Mouse (Mus musculus) heart, embryonic 10.5 days (tissue): ENCODE data around the gene Utrn. TPM values are rescaled to one million over a fixed set of nuclear protein-coding genes. Genes with fewer than 3 reads are reported as not detected.

ENCODE experiments used
- DNase-seq: peaks from one replicate; pipeline ENCODE4 v3.0.0-alpha.2; 2017; ENCODE audit warnings: low spot score
- H3K27ac ChIP-seq: fragments of 300-500 bp; sonication (generic); 2 replicates; pipeline ENCODE4 v1.5.1; 2016; ENCODE audit warnings: mild to moderate bottlenecking
- H3K27me3 ChIP-seq: fragments of 300-500 bp; sonication (generic); 2 replicates; pipeline ENCODE4 v1.6.1; 2016; ENCODE audit warnings: mild to moderate bottlenecking; ENCODE audit not compliant: poor library complexity, insufficient read depth, severe bottlenecking
- H3K36me3 ChIP-seq: fragments of 300-500 bp; sonication (generic); 2 replicates; pipeline ENCODE4 v1.6.1; 2016; ENCODE audit warnings: mild to moderate bottlenecking, moderate library complexity
- H3K4me1 ChIP-seq: fragments of 300-500 bp; sonication (generic); 2 replicates; pipeline ENCODE4 v1.6.1; 2016; ENCODE audit warnings: mild to moderate bottlenecking
- H3K4me3 ChIP-seq: fragments of 300-500 bp; sonication (generic); 2 replicates; pipeline ENCODE4 v1.5.1; 2016; ENCODE audit warnings: mild to moderate bottlenecking, moderate library complexity
- H3K9me3 ChIP-seq: fragments of 300-500 bp; sonication (generic); 2 replicates; pipeline ENCODE4 v1.6.1; 2016; ENCODE audit warnings: mild to moderate bottlenecking, moderate library complexity
- WGBS: fragments of 180-500 bp; shearing (Covaris S2); methylation state at CpG from one replicate; pipeline ENCODE4 v1.1.7; 2016; 5-methylcytosine and 5-hydroxymethylcytosine counted together
- polyA plus RNA-seq: library from polyadenylated mRNA; unstranded; fragments of >200 nt; fragmentation: Nextera tagmentation; extraction: Ambion mirVana; gene quantifications from 2 replicates; pipeline ENCODE4 v1.2.1, GENCODE M21; 2016

Utrn gene
- polyA plus RNA-seq, 1 experiment from 2014 or later: 65.2 TPM

DNA sequence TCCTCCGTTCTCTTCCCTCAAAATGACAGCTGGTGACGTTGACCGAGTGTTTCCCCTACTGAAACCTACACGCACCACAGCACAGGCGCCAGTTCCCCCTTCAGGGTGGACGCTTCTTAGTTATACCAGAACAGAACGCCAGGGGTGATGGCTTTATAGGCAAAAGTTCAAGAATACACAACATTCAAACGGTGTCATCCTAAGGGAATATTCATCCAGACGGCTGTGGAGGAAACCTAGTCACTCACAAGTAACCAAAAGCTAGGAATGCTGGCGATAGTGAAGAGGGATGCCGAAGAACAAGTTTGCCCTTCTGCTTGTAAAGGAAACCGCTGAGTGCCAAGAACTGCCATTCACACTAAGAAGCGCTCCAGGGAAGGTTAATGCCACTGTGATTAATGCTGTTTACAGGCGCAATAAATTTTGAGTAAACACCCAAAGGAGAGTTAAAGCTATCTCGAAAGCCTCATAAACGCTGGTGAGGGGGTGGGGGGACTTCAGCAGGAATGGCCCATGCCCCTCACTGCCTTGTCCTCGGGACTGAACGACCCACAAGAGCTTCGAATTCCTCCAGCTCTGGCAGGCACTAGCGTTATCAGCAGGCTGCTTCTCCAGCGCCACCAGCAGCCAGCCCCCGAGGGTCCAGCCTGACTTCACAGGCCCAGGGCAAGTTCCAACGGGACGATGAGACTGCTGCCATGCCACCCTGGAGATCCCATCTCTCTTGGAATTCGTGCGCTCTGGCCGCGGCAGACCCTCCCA is 2.0 kb downstream of the Utrn start:
- H3K27ac ChIP-seq: peak overlapping the region; percentile 99
- H3K4me3 ChIP-seq: peak overlapping the region; percentile 84
- H3K4me1 ChIP-seq: peaks cover 24% of the 10 kb centered on the region
- H3K27me3 ChIP-seq: no peaks in the 10 kb centered on the region
- H3K9me3 ChIP-seq: no peaks in the 10 kb centered on the region
- no peaks in the 10 kb centered on the region for H3K36me3 ChIP-seq
- DNase-seq: peak; percentile 87
- WGBS: 3% methylated on average over 28 of the region's 28 CpGs

GRCm38 (mm10) chr10:12865201-12865600 is 4.0 kb downstream of the Utrn start:
- Histone ChIP-seq H3K27me3 (no peaks in the 10 kb centered on the region), H3K4me3 (no peak overlapping the region), H3K27ac (no peak overlapping the region), H3K4me1 (peaks cover 30% of the 10 kb centered on the region), H3K9me3 (no peaks in the 10 kb centered on the region), H3K36me3 (peaks cover 13% of the 10 kb centered on the region)
- WGBS: 89% methylated on average over 6 of the region's 6 CpGs
- no peak for DNase-seq

- Histone ChIP-seq H3K4me1 (peaks cover 27% of the 10 kb centered on the region), H3K27ac (no peak overlapping the region), H3K36me3 (peaks cover 23% of the 10 kb centered on the region), H3K4me3 (no peak overlapping the region), H3K9me3 (no peaks in the 10 kb centered on the region), H3K27me3 (no peaks in the 10 kb centered on the region)
- no peak for DNase-seq
- 86% methylated on average over 9 of the region's 9 CpGs for WGBS
Observed at GRCm38 (mm10) chr10:12863581-12863980, 5.6 kb downstream of the Utrn start.

- no peaks in the 10 kb centered on the region for H3K9me3 ChIP-seq
- 66% methylated on average over 8 of the region's 8 CpGs for WGBS
Observed at GRCm38 (mm10) chr10:12862047-12862446, 7.1 kb downstream of the Utrn start.

GRCm38 (mm10) chr10:12861381-12861780 is 7.8 kb downstream of the Utrn start:
- no peaks in the 10 kb centered on the region for H3K9me3 ChIP-seq
- H3K27me3 ChIP-seq: no peaks in the 10 kb centered on the region
- WGBS: 80% methylated on average over 2 of the region's 2 CpGs
- no peak overlapping the region for H3K4me3 ChIP-seq
- DNase-seq: no peak
- H3K36me3 ChIP-seq: peaks cover 25% of the 10 kb centered on the region
- H3K4me1 ChIP-seq: peaks cover 17% of the 10 kb centered on the region
- no peak overlapping the region for H3K27ac ChIP-seq

More at GRCm38 (mm10) chr10:12862047-12862446, 7.1 kb downstream of the Utrn start:
- Histone ChIP-seq H3K4me3 (no peak overlapping the region), H3K36me3 (peaks cover 25% of the 10 kb centered on the region), H3K4me1 (peaks cover 24% of the 10 kb centered on the region), H3K27ac (no peak overlapping the region), H3K27me3 (no peaks in the 10 kb centered on the region)
- no peak for DNase-seq

GRCm38 (mm10) chr10:12860765-12861164 is 8.4 kb downstream of the Utrn start:
- H3K9me3 ChIP-seq: no peaks in the 10 kb centered on the region
- peaks cover 18% of the 10 kb centered on the region for H3K4me1 ChIP-seq
- WGBS: 85% methylated on average over 4 of the region's 4 CpGs
- no peak overlapping the region for H3K4me3 ChIP-seq
- no peak for DNase-seq
- no peaks in the 10 kb centered on the region for H3K27me3 ChIP-seq
- H3K27ac ChIP-seq: no peak overlapping the region
- H3K36me3 ChIP-seq: peaks cover 26% of the 10 kb centered on the region

DNA sequence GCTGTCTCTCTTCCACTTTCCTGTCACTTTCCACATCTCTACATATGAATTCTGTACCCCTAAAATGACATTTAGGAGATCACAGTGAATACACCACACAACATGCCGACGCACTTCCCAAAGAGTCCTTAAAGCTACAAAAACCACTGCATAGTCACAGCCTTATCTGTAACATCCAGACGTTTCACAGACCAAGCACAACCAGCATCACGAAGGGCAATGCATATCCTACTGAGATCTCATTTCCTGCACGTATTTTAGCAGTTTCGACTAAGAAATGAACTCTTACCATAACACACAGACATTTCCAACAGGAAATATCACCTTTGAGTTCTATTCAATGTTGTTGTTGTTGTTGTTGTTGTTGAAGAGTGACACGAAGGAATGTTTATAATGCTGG is 8.8 kb downstream of the Utrn start:
- Histone ChIP-seq H3K27ac (no peak overlapping the region), H3K9me3 (no peaks in the 10 kb centered on the region), H3K27me3 (no peaks in the 10 kb centered on the region), H3K4me3 (no peak overlapping the region), H3K4me1 (peaks cover 21% of the 10 kb centered on the region), H3K36me3 (peaks cover 28% of the 10 kb centered on the region)
- WGBS: 62% methylated on average over 7 of the region's 7 CpGs
- DNase-seq: no peak

- H3K4me1 ChIP-seq: peaks cover 37% of the 10 kb centered on the region
- no peak for DNase-seq
- peaks cover 28% of the 10 kb centered on the region for H3K36me3 ChIP-seq
- H3K27me3 ChIP-seq: no peaks in the 10 kb centered on the region
- H3K4me3 ChIP-seq: no peak overlapping the region
- 70% methylated on average over 5 of the region's 5 CpGs for WGBS
- H3K9me3 ChIP-seq: no peaks in the 10 kb centered on the region
- no peak overlapping the region for H3K27ac ChIP-seq
Observed at GRCm38 (mm10) chr10:12858017-12858416, 11.1 kb downstream of the Utrn start.

- Histone ChIP-seq H3K27me3 (no peaks in the 10 kb centered on the region), H3K4me1 (peaks cover 45% of the 10 kb centered on the region), H3K36me3 (peaks cover 8% of the 10 kb centered on the region), H3K9me3 (no peaks in the 10 kb centered on the region), H3K27ac (peak overlapping the region; percentile 31; the same call in 1 of the 2 replicates), H3K4me3 (no peak overlapping the region)
- WGBS: 65% methylated on average over 6 of the region's 6 CpGs
- DNase-seq: no peak
Observed at GRCm38 (mm10) chr10:12854298-12854697, 14.9 kb downstream of the Utrn start.

DNA sequence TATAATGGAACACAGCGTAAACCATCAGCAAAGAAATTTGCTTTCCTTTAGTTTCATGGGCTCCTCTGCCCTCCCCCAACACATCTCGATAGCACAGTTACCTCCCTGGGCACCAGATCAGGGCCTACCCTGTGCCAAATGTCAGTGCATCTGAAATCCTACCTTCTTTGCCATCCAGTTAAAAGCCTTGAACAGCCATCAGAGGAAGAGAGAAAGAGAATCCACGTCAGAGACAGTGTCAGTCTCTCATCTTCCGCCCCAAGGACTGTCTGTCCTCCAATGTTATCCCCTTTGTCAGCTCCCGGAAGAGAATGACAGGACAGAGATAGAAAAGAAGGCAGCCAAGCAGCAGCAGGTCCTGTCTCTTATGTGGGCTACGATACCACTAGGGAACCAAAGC is 15.4 kb downstream of the Utrn start:
- peak overlapping the region; percentile 31; the same call in 1 of the 2 replicates for H3K27ac ChIP-seq
- H3K4me3 ChIP-seq: no peak overlapping the region
- H3K27me3 ChIP-seq: no peaks in the 10 kb centered on the region
- no peak for DNase-seq
- no peaks in the 10 kb centered on the region for H3K9me3 ChIP-seq
- peaks cover 6% of the 10 kb centered on the region; the same call in 1 of the 2 replicates for H3K36me3 ChIP-seq
- 51% methylated on average over 6 of the region's 6 CpGs for WGBS
- H3K4me1 ChIP-seq: peaks cover 45% of the 10 kb centered on the region

- peaks cover 45% of the 10 kb centered on the region for H3K4me1 ChIP-seq
- H3K27ac ChIP-seq: peak overlapping the region; percentile 31; the same call in 1 of the 2 replicates
- peaks cover 6% of the 10 kb centered on the region; the same call in 1 of the 2 replicates for H3K36me3 ChIP-seq
- no peak for DNase-seq
- no peak overlapping the region for H3K4me3 ChIP-seq
- H3K27me3 ChIP-seq: no peaks in the 10 kb centered on the region
- H3K9me3 ChIP-seq: no peaks in the 10 kb centered on the region
- WGBS: 66% methylated on average over 7 of the region's 7 CpGs
Observed at GRCm38 (mm10) chr10:12853196-12853620, 16.0 kb downstream of the Utrn start.

DNA sequence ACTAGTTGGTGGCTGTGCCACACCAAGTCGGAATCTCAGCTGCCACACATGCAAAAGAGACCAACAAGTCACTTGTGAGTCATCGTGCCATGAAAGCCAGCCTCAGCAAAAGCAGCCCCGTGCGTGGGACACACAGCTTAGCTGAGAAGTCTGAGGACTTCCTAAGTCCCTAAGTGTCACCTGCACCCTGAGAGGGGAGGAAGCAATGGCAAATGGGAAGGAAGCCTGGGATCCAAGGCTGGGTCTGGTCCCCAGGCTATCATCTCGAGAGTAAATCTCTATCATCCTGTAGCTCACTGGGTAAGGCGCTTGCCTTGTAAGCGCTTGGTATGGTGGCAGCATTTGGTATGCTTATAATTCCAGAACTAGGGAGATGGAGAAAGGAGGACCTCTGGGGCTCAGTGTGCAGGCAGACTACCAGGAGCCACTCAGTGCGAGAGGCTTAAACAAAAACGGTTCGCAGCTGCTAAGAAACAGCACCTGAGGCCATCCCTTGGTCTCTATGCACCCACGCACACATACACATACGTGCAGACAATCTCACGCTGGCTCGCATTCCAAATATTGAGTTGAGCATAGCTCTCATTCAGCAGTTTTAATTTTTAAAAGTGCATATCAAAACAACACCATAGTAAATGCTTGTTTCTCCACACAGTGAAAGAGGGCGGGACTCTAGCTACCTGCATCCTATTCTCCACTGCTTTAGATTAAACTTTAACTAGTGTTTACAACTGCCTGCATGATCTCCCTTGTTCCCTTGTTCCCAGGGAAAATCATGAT is 16.6 kb downstream of the Utrn start:
- peak overlapping the region; percentile 25; the same call in 1 of the 2 replicates for H3K27ac ChIP-seq
- DNase-seq: no peak
- H3K27me3 ChIP-seq: no peaks in the 10 kb centered on the region
- H3K4me1 ChIP-seq: peaks cover 45% of the 10 kb centered on the region
- H3K9me3 ChIP-seq: no peaks in the 10 kb centered on the region
- H3K4me3 ChIP-seq: no peak overlapping the region
- WGBS: 87% methylated on average over 15 of the region's 15 CpGs
- H3K36me3 ChIP-seq: peaks cover 6% of the 10 kb centered on the region; the same call in 1 of the 2 replicates
